Mouse (Mus musculus): Measurements from ENCODE around the gene Spns2. TPM values are rescaled to one million over a fixed set of nuclear protein-coding genes. Genes with fewer than 3 reads are reported as not detected.
"Not testable (repeated sequence)": the region's sequence is repeated elsewhere in the genome, so short reads cannot be mapped to it uniquely, and the experiment has no call there.

The Spns2 gene
- polyA plus RNA-seq, 1 experiment from 2014 or later: 12.6 TPM

- H3K4me3 ChIP-seq (replicated peaks; ENCODE audit: low read depth, low read length); H3K9ac ChIP-seq (replicated peaks; ENCODE audit: low read length); H3K9me3 ChIP-seq (ENCODE audit: control insufficient read depth, low read length); H3K4me1 ChIP-seq (ENCODE audit: control insufficient read depth, insufficient read depth, low read length); H3K27ac ChIP-seq (replicated peaks; ENCODE audit: low read depth, low read length); DNase-seq; H3K27me3 ChIP-seq (ENCODE audit: control insufficient read depth, insufficient read depth, low read length); H3K4me2 ChIP-seq (ENCODE audit: low read length); H3K36me3 ChIP-seq (ENCODE audit: control insufficient read depth, insufficient read depth, low read length); ATAC-seq (ENCODE audit: low FRiP score, low TSS enrichment): not testable (repeated sequence)
- 61% methylated on average over 9 of the region's 9 CpGs for WGBS
Measured at GRCm38 (mm10) chr11:72430311-72431068, 59.2 kb downstream of the Spns2 start.

DNA sequence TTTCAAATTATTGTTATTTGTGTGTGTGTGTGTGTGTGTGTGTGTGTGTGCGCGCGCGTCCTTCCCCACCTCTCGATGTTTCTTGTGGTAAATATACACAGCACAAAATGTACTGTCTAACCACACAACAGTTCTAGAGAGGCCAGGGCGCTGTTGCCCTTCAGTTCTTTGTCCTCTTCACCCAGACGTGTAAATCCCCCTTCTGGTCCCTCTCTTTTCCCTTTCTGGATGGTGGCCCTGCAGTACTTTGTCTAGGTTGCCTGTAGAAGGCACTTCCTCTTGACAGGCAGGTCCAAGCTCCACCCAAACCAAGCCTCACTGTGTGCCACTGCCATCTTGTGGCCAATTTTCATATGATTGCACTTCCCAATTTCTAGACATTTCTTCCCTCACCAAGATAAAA, 60.4 kb downstream of the Spns2 start:
- ATAC-seq (ENCODE audit: low FRiP score, low TSS enrichment): no peak
- no peaks in the 10 kb centered on the region for H3K9me3 ChIP-seq (ENCODE audit: control insufficient read depth, low read length)

GRCm38 (mm10) chr11:72428694-72429093, 61.0 kb downstream of the Spns2 start:
- Histone ChIP-seq H3K27ac (replicated peaks; ENCODE audit: low read depth, low read length) (no peak overlapping the region), H3K27me3 (ENCODE audit: control insufficient read depth, insufficient read depth, low read length) (no peaks in the 10 kb centered on the region), H3K4me1 (ENCODE audit: control insufficient read depth, insufficient read depth, low read length) (no peaks in the 10 kb centered on the region), H3K4me2 (ENCODE audit: low read length) (no peak overlapping the region), H3K36me3 (ENCODE audit: control insufficient read depth, insufficient read depth, low read length) (no peaks in the 10 kb centered on the region), H3K9me3 (ENCODE audit: control insufficient read depth, low read length) (no peaks in the 10 kb centered on the region), H3K4me3 (replicated peaks; ENCODE audit: low read depth, low read length) (no peak overlapping the region), H3K9ac (replicated peaks; ENCODE audit: low read length) (no peak overlapping the region)
- DNase-seq (peak; percentile 77), ATAC-seq (ENCODE audit: low FRiP score, low TSS enrichment) (no peak)
- 2% methylated on average over 5 of the region's 5 CpGs for WGBS

More for the DNA sequence above, 60.4 kb downstream of the Spns2 start:
- peak; percentile 83 for DNase-seq
- no peaks in the 10 kb centered on the region for H3K27me3 ChIP-seq (ENCODE audit: control insufficient read depth, insufficient read depth, low read length)
- no peak overlapping the region for H3K9ac ChIP-seq (replicated peaks; ENCODE audit: low read length)
- H3K4me3 ChIP-seq (replicated peaks; ENCODE audit: low read depth, low read length): no peak overlapping the region
- no peak overlapping the region for H3K4me2 ChIP-seq (ENCODE audit: low read length)
- WGBS: 38% methylated on average over 7 of the region's 7 CpGs
- H3K27ac ChIP-seq (replicated peaks; ENCODE audit: low read depth, low read length): no peak overlapping the region
- H3K36me3 ChIP-seq (ENCODE audit: control insufficient read depth, insufficient read depth, low read length): no peaks in the 10 kb centered on the region
- no peaks in the 10 kb centered on the region for H3K4me1 ChIP-seq (ENCODE audit: control insufficient read depth, insufficient read depth, low read length)

DNA sequence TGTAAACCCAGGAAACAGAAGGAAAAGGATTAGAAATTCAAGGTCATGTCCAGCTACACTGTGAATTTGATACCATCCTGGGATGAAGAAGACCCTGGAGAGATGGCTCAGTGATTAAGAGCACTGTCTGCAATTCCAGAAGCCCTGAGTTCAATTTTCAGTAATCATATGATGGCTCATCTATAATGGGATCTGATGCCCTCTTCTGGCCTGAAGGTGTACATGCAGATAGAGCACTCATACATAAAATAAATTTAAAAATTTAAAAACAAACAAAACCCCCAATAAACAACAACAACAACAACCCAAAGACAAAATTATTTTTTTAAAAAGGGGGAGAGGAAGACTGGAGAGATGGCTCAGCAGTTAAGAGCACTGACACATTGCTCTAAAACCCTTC, 62.8 kb downstream of the Spns2 start:
- Histone ChIP-seq H3K9me3 (ENCODE audit: control insufficient read depth, low read length) (no peaks in the 10 kb centered on the region), H3K36me3 (ENCODE audit: control insufficient read depth, insufficient read depth, low read length) (no peaks in the 10 kb centered on the region), H3K4me1 (ENCODE audit: control insufficient read depth, insufficient read depth, low read length) (no peaks in the 10 kb centered on the region), H3K27ac (replicated peaks; ENCODE audit: low read depth, low read length) (no peak overlapping the region), H3K4me3 (replicated peaks; ENCODE audit: low read depth, low read length) (no peak overlapping the region), H3K27me3 (ENCODE audit: control insufficient read depth, insufficient read depth, low read length) (no peaks in the 10 kb centered on the region), H3K4me2 (ENCODE audit: low read length) (no peak overlapping the region), H3K9ac (replicated peaks; ENCODE audit: low read length) (no peak overlapping the region)
- DNase-seq (no peak), ATAC-seq (ENCODE audit: low FRiP score, low TSS enrichment) (no peak)

DNA sequence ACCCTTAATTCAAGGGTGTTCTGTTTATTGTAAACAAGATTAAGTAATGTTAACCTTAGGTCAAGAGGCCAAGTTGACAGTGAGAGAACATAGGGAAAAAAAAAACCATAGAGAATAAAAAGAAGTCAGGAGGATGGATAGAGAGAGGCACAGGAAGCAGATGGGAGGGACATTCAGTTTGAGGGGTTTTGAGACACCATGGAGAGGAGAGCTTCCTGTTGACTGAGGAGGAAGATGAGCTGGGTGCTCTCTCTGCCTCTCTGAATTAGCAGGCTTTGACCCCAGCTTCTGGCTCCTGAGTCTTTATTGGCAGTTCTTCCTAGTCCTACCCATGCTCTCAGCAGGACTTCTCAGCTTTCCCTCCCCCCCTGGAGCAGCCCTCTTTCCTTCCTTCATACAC, 64.5 kb downstream of the Spns2 start:
- Histone ChIP-seq H3K4me2 (ENCODE audit: low read length) (no peak overlapping the region), H3K4me1 (ENCODE audit: control insufficient read depth, insufficient read depth, low read length) (no peaks in the 10 kb centered on the region), H3K36me3 (ENCODE audit: control insufficient read depth, insufficient read depth, low read length) (no peaks in the 10 kb centered on the region), H3K27me3 (ENCODE audit: control insufficient read depth, insufficient read depth, low read length) (no peaks in the 10 kb centered on the region), H3K27ac (replicated peaks; ENCODE audit: low read depth, low read length) (no peak overlapping the region), H3K9me3 (ENCODE audit: control insufficient read depth, low read length) (no peaks in the 10 kb centered on the region), H3K9ac (replicated peaks; ENCODE audit: low read length) (no peak overlapping the region), H3K4me3 (replicated peaks; ENCODE audit: low read depth, low read length) (no peak overlapping the region)
- ATAC-seq (ENCODE audit: low FRiP score, low TSS enrichment) (no peak), DNase-seq (no peak)

DNA sequence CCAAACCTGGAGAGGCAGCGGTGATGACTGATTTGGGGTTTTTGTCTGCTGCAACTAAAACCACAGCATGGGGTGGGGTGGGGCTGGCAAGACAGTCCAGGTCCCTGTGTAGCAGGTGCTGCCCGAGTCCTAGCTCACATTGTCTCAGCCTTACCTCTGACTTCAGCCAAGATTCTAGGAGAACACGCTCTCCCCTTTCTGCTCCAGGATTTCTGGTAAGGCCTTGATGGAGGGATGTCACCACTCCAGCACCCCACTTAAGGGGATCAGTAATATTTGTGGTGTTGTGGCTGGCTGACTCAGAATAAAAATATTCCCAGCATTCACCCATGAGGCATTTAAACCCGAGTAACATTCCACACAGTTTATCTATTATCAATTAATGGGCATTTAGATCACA, 66.0 kb downstream of the Spns2 start:
- ATAC-seq (ENCODE audit: low FRiP score, low TSS enrichment): no peak
- Histone ChIP-seq H3K27me3 (ENCODE audit: control insufficient read depth, insufficient read depth, low read length) (no peaks in the 10 kb centered on the region), H3K27ac (replicated peaks; ENCODE audit: low read depth, low read length) (no peak overlapping the region), H3K9me3 (ENCODE audit: control insufficient read depth, low read length) (no peaks in the 10 kb centered on the region), H3K4me3 (replicated peaks; ENCODE audit: low read depth, low read length) (no peak overlapping the region), H3K36me3 (ENCODE audit: control insufficient read depth, insufficient read depth, low read length) (no peaks in the 10 kb centered on the region), H3K4me2 (ENCODE audit: low read length) (no peak overlapping the region), H3K4me1 (ENCODE audit: control insufficient read depth, insufficient read depth, low read length) (no peaks in the 10 kb centered on the region), H3K9ac (replicated peaks; ENCODE audit: low read length) (no peak overlapping the region)
- 87% methylated on average over 4 of the region's 4 CpGs for WGBS
- DNase-seq: no peak

- H3K9ac ChIP-seq (replicated peaks; ENCODE audit: low read length): no peak overlapping the region
- DNase-seq: no peak
- no peak overlapping the region for H3K4me2 ChIP-seq (ENCODE audit: low read length)
- H3K4me3 ChIP-seq (replicated peaks; ENCODE audit: low read depth, low read length): no peak overlapping the region
- no peaks in the 10 kb centered on the region for H3K4me1 ChIP-seq (ENCODE audit: control insufficient read depth, insufficient read depth, low read length)
- 91% methylated on average over 11 of the region's 11 CpGs for WGBS
- no peak overlapping the region for H3K27ac ChIP-seq (replicated peaks; ENCODE audit: low read depth, low read length)
- no peaks in the 10 kb centered on the region for H3K36me3 ChIP-seq (ENCODE audit: control insufficient read depth, insufficient read depth, low read length)
- ATAC-seq (ENCODE audit: low FRiP score, low TSS enrichment): no peak
- no peaks in the 10 kb centered on the region for H3K27me3 ChIP-seq (ENCODE audit: control insufficient read depth, insufficient read depth, low read length)
- H3K9me3 ChIP-seq (ENCODE audit: control insufficient read depth, low read length): no peaks in the 10 kb centered on the region
Measured at GRCm38 (mm10) chr11:72421518-72422278, 68.0 kb downstream of the Spns2 start.

DNA sequence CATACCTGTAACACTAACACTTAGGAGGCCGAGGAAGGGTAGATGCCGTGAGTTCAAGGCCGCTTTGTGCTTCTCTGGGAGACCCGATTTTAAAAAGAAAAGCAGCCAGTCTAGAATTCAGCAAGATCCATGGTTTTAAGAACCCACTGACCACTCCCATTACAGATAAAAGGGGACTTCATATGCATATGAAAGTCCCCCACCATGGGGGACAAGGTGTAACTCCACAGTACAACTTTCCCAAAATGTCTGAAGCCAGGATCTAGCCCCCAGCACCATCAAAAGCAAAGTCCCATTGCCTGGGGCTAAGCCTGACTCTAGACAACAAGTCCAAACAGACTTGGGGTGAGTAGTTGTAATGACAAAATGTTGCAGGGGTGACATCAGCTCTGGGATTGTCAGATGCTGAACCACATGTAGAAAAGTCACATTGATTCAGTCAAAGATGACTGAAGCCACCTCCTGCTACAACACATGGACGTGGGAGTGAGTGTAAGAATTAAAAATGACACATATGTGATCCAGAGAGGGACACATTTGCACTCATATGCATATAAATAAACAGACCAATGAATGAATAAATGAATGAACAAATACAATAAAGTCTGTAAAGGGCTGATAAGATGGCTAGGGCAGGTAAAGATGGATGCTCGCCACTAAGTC, 69.1 kb downstream of the Spns2 start:
- no peak overlapping the region for H3K27ac ChIP-seq (replicated peaks; ENCODE audit: low read depth, low read length)
- H3K36me3 ChIP-seq (ENCODE audit: control insufficient read depth, insufficient read depth, low read length): no peaks in the 10 kb centered on the region
- H3K27me3 ChIP-seq (ENCODE audit: control insufficient read depth, insufficient read depth, low read length): no peaks in the 10 kb centered on the region
- H3K4me2 ChIP-seq (ENCODE audit: low read length): no peak overlapping the region
- WGBS: 82% methylated on average over 6 of the region's 6 CpGs
- DNase-seq (no peak), ATAC-seq (ENCODE audit: low FRiP score, low TSS enrichment) (no peak)
- no peak overlapping the region for H3K9ac ChIP-seq (replicated peaks; ENCODE audit: low read length)
- no peak overlapping the region for H3K4me3 ChIP-seq (replicated peaks; ENCODE audit: low read depth, low read length)
- H3K9me3 ChIP-seq (ENCODE audit: control insufficient read depth, low read length): no peaks in the 10 kb centered on the region
- H3K4me1 ChIP-seq (ENCODE audit: control insufficient read depth, insufficient read depth, low read length): no peaks in the 10 kb centered on the region
